Mouse (Mus musculus): Measurements from ENCODE around the gene Ubtf. TPM values are rescaled to one million over a fixed set of nuclear protein-coding genes. Genes with fewer than 3 reads are reported as not detected.
"Not testable (repeated sequence)": the region's sequence is repeated elsewhere in the genome, so short reads cannot be mapped to it uniquely, and the experiment has no call there.

Ubtf gene
- polyA plus RNA-seq (2015; fragmentation: Nextera tagmentation; extraction: Ambion mirVana), result 65.5 and 66.0 TPM in 2 replicates

DNA sequence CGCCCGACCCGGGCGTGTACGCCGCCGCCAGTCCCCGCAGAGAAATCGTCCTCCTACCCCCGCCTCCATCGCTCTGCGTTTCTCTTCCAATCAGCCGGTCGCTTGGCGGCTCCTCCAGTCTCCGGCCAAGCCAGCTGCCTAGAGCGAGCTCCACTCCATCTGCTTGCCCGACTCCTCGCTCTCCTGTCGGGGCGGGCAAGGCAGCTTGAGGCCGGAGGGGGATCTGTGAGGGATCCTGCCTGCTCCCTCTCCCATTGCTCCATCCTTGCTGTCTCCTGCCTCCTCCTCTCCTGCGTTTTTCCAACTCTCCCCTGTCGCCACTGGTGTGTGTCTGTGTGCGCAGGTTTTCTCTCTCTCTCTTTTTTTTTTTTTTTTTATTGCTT, at the start of gene Ubtf:
Ubtf (minus strand) TSS at position 333 of the 383 bp plus-strand sequence.
- ATAC-seq, result peak; percentile 7; the same call in 1 of the 2 replicates
- Histone ChIP-seq H3K4me1 (ENCODE audit: control insufficient read depth, insufficient read depth, low read length) (peaks cover 15% of the 10 kb centered on the region), H3K4me2 (ENCODE audit: low read depth, low read length) (peak within 1 kb of the TSS; percentile 96), H3K36me3 (ENCODE audit: control insufficient read depth, insufficient read depth, low read length) (peaks cover under 1% of the 10 kb centered on the region; the same call in 1 of the 2 replicates), H3K9ac (ENCODE audit: low read depth, low read length) (peak within 1 kb of the TSS; percentile 100), H3K27ac (ENCODE audit: low read length) (peak within 1 kb of the TSS; percentile 99), H3K9me3 (ENCODE audit: control insufficient read depth, low read length) (no peaks in the 10 kb centered on the region), H3K27me3 (replicated peaks; ENCODE audit: control insufficient read depth, insufficient read depth, low read length) (no peaks in the 10 kb centered on the region), H3K4me3 (ENCODE audit: low read length) (peak within 1 kb of the TSS; percentile 99)
- 0% methylated on average over 25 of the region's 25 CpGs for WGBS

GRCm38 (mm10) chr11:102369263-102369662, 49.7 kb upstream of the Ubtf start:
- 0 out of 2 replicates have a peak, but pooled peaks cover 3% of the 10 kb centered on the region for H3K27me3 ChIP-seq (replicated peaks; ENCODE audit: control insufficient read depth, insufficient read depth, low read length)
- no peaks in the 10 kb centered on the region for H3K4me1 ChIP-seq (ENCODE audit: control insufficient read depth, insufficient read depth, low read length)
- no peak for ATAC-seq
- no peak overlapping the region for H3K9ac ChIP-seq (ENCODE audit: low read depth, low read length)
- H3K36me3 ChIP-seq (ENCODE audit: control insufficient read depth, insufficient read depth, low read length), result no peaks in the 10 kb centered on the region
- no peak overlapping the region for H3K27ac ChIP-seq (ENCODE audit: low read length)
- H3K4me2 ChIP-seq (ENCODE audit: low read depth, low read length), result no peak overlapping the region
- H3K9me3 ChIP-seq (ENCODE audit: control insufficient read depth, low read length), result no peaks in the 10 kb centered on the region
- no peak overlapping the region for H3K4me3 ChIP-seq (ENCODE audit: low read length)
- WGBS, result 71% methylated on average over 4 of the region's 4 CpGs

- Histone ChIP-seq H3K27ac (ENCODE audit: low read length) (no peak overlapping the region), H3K36me3 (ENCODE audit: control insufficient read depth, insufficient read depth, low read length) (no peaks in the 10 kb centered on the region), H3K4me2 (ENCODE audit: low read depth, low read length) (no peak overlapping the region), H3K4me3 (ENCODE audit: low read length) (no peak overlapping the region), H3K4me1 (ENCODE audit: control insufficient read depth, insufficient read depth, low read length) (no peaks in the 10 kb centered on the region), H3K9me3 (ENCODE audit: control insufficient read depth, low read length) (no peaks in the 10 kb centered on the region), H3K9ac (ENCODE audit: low read depth, low read length) (no peak overlapping the region), H3K27me3 (replicated peaks; ENCODE audit: control insufficient read depth, insufficient read depth, low read length) (0 out of 2 replicates have a peak, but pooled peaks cover 3% of the 10 kb centered on the region)
- WGBS, result 82% methylated on average over 5 of the region's 5 CpGs
- no peak for ATAC-seq
These were observed 48.8 kb upstream of the Ubtf start for GRCm38 (mm10) chr11:102368347-102368746.

- Histone ChIP-seq H3K9ac (ENCODE audit: low read depth, low read length) (no peak overlapping the region), H3K4me3 (ENCODE audit: low read length) (no peak overlapping the region), H3K36me3 (ENCODE audit: control insufficient read depth, insufficient read depth, low read length) (no peaks in the 10 kb centered on the region), H3K4me2 (ENCODE audit: low read depth, low read length) (no peak overlapping the region), H3K27me3 (replicated peaks; ENCODE audit: control insufficient read depth, insufficient read depth, low read length) (0 out of 2 replicates have a peak, but pooled peaks cover 2% of the 10 kb centered on the region), H3K27ac (ENCODE audit: low read length) (no peak overlapping the region), H3K4me1 (ENCODE audit: control insufficient read depth, insufficient read depth, low read length) (no peaks in the 10 kb centered on the region), H3K9me3 (ENCODE audit: control insufficient read depth, low read length) (no peaks in the 10 kb centered on the region)
- 75% methylated on average over 9 of the region's 9 CpGs for WGBS
- no peak for ATAC-seq
These were observed 48.1 kb upstream of the Ubtf start for GRCm38 (mm10) chr11:102367504-102368280.

- not testable (repeated sequence) for H3K27ac ChIP-seq (ENCODE audit: low read length); H3K27me3 ChIP-seq (replicated peaks; ENCODE audit: control insufficient read depth, insufficient read depth, low read length); H3K36me3 ChIP-seq (ENCODE audit: control insufficient read depth, insufficient read depth, low read length); H3K4me3 ChIP-seq (ENCODE audit: low read length); H3K4me2 ChIP-seq (ENCODE audit: low read depth, low read length); H3K4me1 ChIP-seq (ENCODE audit: control insufficient read depth, insufficient read depth, low read length); H3K9me3 ChIP-seq (ENCODE audit: control insufficient read depth, low read length); H3K9ac ChIP-seq (ENCODE audit: low read depth, low read length); ATAC-seq
- WGBS, result 83% methylated on average over 8 of the region's 8 CpGs
These were observed 46.6 kb upstream of the Ubtf start, which contains the start of gene Slc4a1 for GRCm38 (mm10) chr11:102366103-102366502. Gene Slc4a1, minus strand, starts transcription at chr11:102366203.

- Histone ChIP-seq H3K4me3 (ENCODE audit: low read length) (no peak overlapping the region), H3K4me1 (ENCODE audit: control insufficient read depth, insufficient read depth, low read length) (no peaks in the 10 kb centered on the region)
These were observed 46.2 kb upstream of the Ubtf start for GRCm38 (mm10) chr11:102365699-102366098.

DNA sequence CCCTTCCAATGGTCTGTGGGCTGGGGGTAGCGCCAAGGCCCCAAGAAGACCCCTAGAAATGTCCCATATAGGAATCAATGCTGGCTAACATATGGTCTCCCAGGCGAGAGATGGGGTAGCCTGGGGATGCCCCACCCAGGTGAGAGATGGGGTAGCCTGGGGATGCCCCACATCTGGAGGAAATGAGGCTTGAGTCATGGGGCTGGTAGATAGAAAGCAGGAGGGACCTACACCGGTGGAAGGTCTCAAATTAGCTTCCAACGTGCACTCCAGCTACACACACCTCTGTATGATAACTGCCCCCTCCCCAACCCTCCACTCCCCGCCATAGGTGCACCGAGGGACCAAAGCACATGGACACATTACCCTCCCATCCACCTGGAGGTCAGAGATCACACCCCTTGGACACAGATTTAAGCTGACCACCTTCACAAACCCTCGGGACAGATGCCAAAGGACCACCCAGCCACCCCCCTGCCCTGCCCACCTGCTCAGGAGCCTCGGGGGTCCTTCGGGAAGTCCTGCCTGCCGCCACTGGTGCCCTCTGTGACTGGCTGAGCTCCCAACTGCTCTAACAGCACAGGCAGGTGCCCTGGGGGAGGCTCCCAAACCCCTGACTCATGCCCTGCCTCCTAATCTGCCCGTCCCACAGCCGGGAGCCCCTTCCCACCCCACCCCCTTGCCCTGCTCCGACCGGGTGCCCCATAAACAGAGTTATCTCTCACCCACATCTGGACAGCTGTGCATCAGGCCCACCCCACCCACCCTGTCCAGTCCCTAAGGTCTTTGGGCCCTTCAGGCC, 45.2 kb upstream of the Ubtf start:
- Histone ChIP-seq H3K9me3 (ENCODE audit: control insufficient read depth, low read length) (no peaks in the 10 kb centered on the region), H3K27ac (ENCODE audit: low read length) (no peak overlapping the region), H3K36me3 (ENCODE audit: control insufficient read depth, insufficient read depth, low read length) (no peaks in the 10 kb centered on the region), H3K4me2 (ENCODE audit: low read depth, low read length) (no peak overlapping the region), H3K4me1 (ENCODE audit: control insufficient read depth, insufficient read depth, low read length) (no peaks in the 10 kb centered on the region), H3K4me3 (ENCODE audit: low read length) (no peak overlapping the region), H3K27me3 (replicated peaks; ENCODE audit: control insufficient read depth, insufficient read depth, low read length) (no peaks in the 10 kb centered on the region), H3K9ac (ENCODE audit: low read depth, low read length) (no peak overlapping the region)
- peak; percentile 75 for ATAC-seq
- 74% methylated on average over 14 of the region's 14 CpGs for WGBS

More at GRCm38 (mm10) chr11:102365699-102366098, 46.2 kb upstream of the Ubtf start:
- Histone ChIP-seq H3K9ac (ENCODE audit: low read depth, low read length) (no peak overlapping the region), H3K4me2 (ENCODE audit: low read depth, low read length) (no peak overlapping the region), H3K36me3 (ENCODE audit: control insufficient read depth, insufficient read depth, low read length) (no peaks in the 10 kb centered on the region), H3K27me3 (replicated peaks; ENCODE audit: control insufficient read depth, insufficient read depth, low read length) (no peaks in the 10 kb centered on the region), H3K27ac (ENCODE audit: low read length) (no peak overlapping the region), H3K9me3 (ENCODE audit: control insufficient read depth, low read length) (no peaks in the 10 kb centered on the region)
- 50% methylated on average over 4 of the region's 4 CpGs for WGBS
- no peak for ATAC-seq

- Histone ChIP-seq H3K36me3 (ENCODE audit: control insufficient read depth, insufficient read depth, low read length) (no peaks in the 10 kb centered on the region), H3K27me3 (replicated peaks; ENCODE audit: control insufficient read depth, insufficient read depth, low read length) (no peaks in the 10 kb centered on the region), H3K4me2 (ENCODE audit: low read depth, low read length) (no peak overlapping the region), H3K4me3 (ENCODE audit: low read length) (no peak overlapping the region), H3K9ac (ENCODE audit: low read depth, low read length) (no peak overlapping the region), H3K4me1 (ENCODE audit: control insufficient read depth, insufficient read depth, low read length) (no peaks in the 10 kb centered on the region), H3K9me3 (ENCODE audit: control insufficient read depth, low read length) (no peaks in the 10 kb centered on the region), H3K27ac (ENCODE audit: low read length) (no peak overlapping the region)
- peak; percentile 81 for ATAC-seq
- 45% methylated on average over 2 of the region's 2 CpGs for WGBS
These were observed 44.1 kb upstream of the Ubtf start for GRCm38 (mm10) chr11:102363623-102364022.

DNA sequence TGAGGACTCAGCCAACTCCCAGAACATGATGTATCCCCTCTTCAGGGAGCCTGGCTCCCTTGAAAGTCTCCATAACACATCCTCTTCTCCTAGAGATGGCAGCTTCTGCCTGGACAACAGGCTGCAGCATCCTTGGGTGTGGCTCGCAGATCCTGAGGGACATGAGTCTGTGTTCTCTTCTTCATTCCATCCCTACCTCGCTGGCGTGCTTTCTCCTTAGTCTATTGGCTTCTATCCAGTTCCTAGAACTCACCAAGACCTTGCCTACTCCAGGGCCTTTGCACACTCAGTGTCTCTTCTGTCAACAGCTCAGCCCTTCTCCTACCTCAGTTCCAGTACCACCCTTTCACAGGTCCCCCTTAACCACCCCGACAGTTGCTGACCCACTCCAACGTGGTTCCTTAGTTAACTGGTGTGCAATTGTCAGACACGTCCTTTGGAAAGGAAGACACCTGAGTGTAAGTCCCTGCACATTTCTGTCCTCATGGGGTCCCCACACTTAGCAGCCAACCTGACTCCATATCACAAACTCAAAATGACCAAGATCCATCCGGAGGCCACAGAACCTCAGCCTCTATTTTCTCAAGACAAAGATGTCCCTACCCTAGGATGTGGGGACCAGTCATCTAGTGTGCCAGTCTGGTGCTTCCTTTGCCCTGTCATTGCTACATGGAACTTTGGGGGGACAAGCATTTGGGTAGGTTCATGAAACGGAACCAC, 42.4 kb upstream of the Ubtf start:
- Histone ChIP-seq H3K27me3 (replicated peaks; ENCODE audit: control insufficient read depth, insufficient read depth, low read length) (no peaks in the 10 kb centered on the region), H3K27ac (ENCODE audit: low read length) (no peak overlapping the region), H3K9ac (ENCODE audit: low read depth, low read length) (no peak overlapping the region), H3K4me1 (ENCODE audit: control insufficient read depth, insufficient read depth, low read length) (no peaks in the 10 kb centered on the region), H3K9me3 (ENCODE audit: control insufficient read depth, low read length) (no peaks in the 10 kb centered on the region), H3K4me3 (ENCODE audit: low read length) (no peak overlapping the region), H3K4me2 (ENCODE audit: low read depth, low read length) (no peak overlapping the region), H3K36me3 (ENCODE audit: control insufficient read depth, insufficient read depth, low read length) (no peaks in the 10 kb centered on the region)
- ATAC-seq, result no peak
- WGBS, result 87% methylated on average over 8 of the region's 8 CpGs
